Mouse (Mus musculus) lung, postnatal 25 days (tissue): ENCODE measurements around the gene Trp53i13.

Experiments used
- DNase-seq: peaks from one replicate; pipeline ENCODE4 v3.0.0; 2022; ENCODE audit warnings: low spot score

Gene Trp53i13

GRCm38 (mm10) chr11:77508068-77509021 lies 7.4 kb downstream of the Trp53i13 start:
- peak; percentile 81 for DNase-seq

- DNase-seq = no peak
These were observed 8.4 kb downstream of the Trp53i13 start for GRCm38 (mm10) chr11:77507426-77507825.

- DNase-seq = no peak
These were observed 8.8 kb downstream of the Trp53i13 start for GRCm38 (mm10) chr11:77506941-77507340.

- no peak for DNase-seq
These were observed 9.5 kb downstream of the Trp53i13 start for GRCm38 (mm10) chr11:77506273-77506672.

- no peak for DNase-seq
These were observed 10.3 kb downstream of the Trp53i13 start for GRCm38 (mm10) chr11:77505291-77505980.

- no peak for DNase-seq
These were observed 11.4 kb downstream of the Trp53i13 start for GRCm38 (mm10) chr11:77504377-77504776.

GRCm38 (mm10) chr11:77503511-77503910 lies 12.3 kb downstream of the Trp53i13 start:
- no peak for DNase-seq

GRCm38 (mm10) chr11:77502481-77502880 lies 13.3 kb downstream of the Trp53i13 start:
- DNase-seq = no peak

- DNase-seq = no peak
These were observed 13.8 kb downstream of the Trp53i13 start for GRCm38 (mm10) chr11:77501971-77502370.

- DNase-seq = peak; percentile 82
These were observed 14.4 kb downstream of the Trp53i13 start for GRCm38 (mm10) chr11:77501392-77501791.

- no peak for DNase-seq
These were observed 15.1 kb downstream of the Trp53i13 start for GRCm38 (mm10) chr11:77500361-77501325.

GRCm38 (mm10) chr11:77499354-77499753 lies 16.4 kb downstream of the Trp53i13 start:
- no peak for DNase-seq

- DNase-seq = no peak
These were observed 17.3 kb downstream of the Trp53i13 start for GRCm38 (mm10) chr11:77498261-77499139.

GRCm38 (mm10) chr11:77497851-77498250 lies 17.9 kb downstream of the Trp53i13 start:
- DNase-seq = peak; percentile 72

GRCm38 (mm10) chr11:77497341-77497756 lies 18.4 kb downstream of the Trp53i13 start:
- DNase-seq = peak; percentile 90

- no peak for DNase-seq
These were observed 20.3 kb downstream of the Trp53i13 start for GRCm38 (mm10) chr11:77495507-77495906.

- no peak for DNase-seq
These were observed 21.0 kb downstream of the Trp53i13 start for GRCm38 (mm10) chr11:77494782-77495181.

GRCm38 (mm10) chr11:77494344-77494676 lies 21.5 kb downstream of the Trp53i13 start:
- DNase-seq = no peak

- no peak for DNase-seq
These were observed 22.1 kb downstream of the Trp53i13 start, which contains the start of gene Git1 for GRCm38 (mm10) chr11:77493512-77494343. Gene Git1, plus strand, starts transcription at chr11:77493562.

GRCm38 (mm10) chr11:77492911-77493332 lies 22.9 kb downstream of the Trp53i13 start:
- DNase-seq = peak; percentile 95
